Mouse (Mus musculus): Measurements from ENCODE around the gene Ptgis.

DNA sequence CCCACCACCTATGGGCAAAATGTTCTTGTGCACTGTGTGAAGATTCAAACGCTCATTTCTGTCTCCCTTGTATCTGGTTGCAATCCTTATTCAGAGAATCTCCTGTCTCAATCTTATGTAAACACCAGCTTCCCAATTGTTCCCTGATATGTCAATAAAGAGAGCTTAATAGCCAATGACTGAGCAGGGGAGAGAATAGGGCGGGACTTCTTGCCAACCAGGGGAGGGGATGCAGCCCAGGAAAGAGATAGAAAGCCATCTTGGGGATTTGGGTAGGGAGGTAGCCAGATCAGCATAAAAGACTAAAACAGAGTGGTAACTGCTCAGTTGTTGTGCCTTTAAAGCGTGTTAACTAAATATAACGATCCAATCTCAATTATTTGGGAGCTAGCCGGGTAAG is 19.7 kb downstream of the Ptgis start:
- no peak for TF ChIP-seq CTCF (conservative IDR thresholded peaks at IDR 0.05; ENCODE audit: low read length)
- no peak for TF ChIP-seq POU5F1 (IDR thresholded peaks at IDR 0.05; ENCODE audit: borderline replicate concordance, low read length)
